Mouse (Mus musculus) brain, adult 2 months (tissue): ENCODE data around the gene Rad54l2.

Experiments used
- DNase-seq: peaks from one replicate; pipeline ENCODE4 v3.0.0; 2011; ENCODE audit warnings: low read depth, low spot score

Gene Rad54l2

DNA sequence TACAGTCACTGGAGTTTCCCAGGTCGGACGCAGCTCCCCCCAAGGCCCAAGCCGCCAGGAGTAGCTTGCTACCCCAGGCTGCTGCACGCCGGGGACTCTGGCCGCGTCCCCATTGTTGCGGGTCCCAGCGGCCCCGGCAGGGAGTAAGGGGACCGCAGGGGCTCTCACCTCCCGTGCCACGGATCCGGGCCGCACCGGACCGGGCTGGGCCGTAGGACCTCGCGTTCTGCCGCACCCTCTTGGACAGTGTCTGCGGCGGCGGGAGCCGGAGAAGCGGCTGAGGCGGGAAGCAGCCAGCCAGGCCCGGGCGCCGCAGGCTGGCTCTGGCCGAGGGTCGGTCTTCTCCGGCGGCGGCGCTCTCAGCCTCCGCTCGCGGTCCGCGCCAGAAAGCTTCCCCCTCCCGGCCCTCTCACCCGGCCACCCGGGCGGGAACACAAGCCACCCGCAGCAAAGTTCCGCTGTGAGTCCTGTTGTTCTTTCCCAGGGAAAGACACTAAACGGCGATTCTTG, at the start of gene Rad54l2:
Gene Rad54l2 (minus strand): TSS at position 383 of the 510 bp plus-strand sequence.
- peak; percentile 94 for DNase-seq

GRCm38 (mm10) chr9:106822381-106823104, 33.5 kb upstream of the Rad54l2 start:
- DNase-seq = peak; percentile 82

DNA sequence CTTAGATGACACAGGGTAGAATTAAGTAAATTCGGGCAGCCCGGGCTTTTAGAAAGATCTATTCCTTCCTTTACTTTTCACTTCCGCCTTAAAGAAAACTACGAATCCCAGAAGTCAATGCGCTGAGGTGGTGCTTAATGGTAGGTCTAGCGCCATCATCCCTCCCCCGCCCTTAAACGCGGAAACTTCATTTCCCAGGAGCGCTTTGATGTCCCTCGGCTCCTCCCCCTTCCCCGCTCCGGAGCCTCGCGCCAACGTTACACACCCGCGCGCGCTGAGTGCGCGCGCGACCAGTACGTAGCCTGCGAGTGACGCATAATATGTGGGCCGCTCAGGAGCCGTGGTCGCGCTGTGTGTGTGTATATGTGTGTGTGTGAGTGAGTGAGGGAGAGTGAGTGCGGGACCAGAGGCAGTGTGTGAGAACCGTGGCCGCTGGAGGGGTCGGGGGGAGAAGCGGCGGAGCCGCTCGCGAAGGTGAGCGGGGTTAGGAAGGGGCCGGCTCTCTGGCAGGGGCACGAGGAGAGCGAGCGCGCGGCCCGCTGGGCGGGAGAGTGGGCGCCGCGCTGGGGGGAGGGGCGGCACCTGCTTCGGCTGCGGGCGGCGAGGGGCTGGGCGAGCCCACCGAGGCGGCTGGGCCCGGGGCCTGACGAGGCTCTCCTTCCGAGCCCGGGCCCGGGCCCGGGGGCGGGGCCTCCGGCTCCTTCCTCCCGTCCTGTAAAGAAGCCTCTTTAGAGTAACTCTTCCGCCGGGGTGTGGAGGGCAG, 32.8 kb upstream of the Rad54l2 start, which contains the start of gene Dcaf1:
Gene Dcaf1 (plus strand): TSS at position 257 of the 763 bp plus-strand sequence.
- peak; percentile 100 for DNase-seq

DNA sequence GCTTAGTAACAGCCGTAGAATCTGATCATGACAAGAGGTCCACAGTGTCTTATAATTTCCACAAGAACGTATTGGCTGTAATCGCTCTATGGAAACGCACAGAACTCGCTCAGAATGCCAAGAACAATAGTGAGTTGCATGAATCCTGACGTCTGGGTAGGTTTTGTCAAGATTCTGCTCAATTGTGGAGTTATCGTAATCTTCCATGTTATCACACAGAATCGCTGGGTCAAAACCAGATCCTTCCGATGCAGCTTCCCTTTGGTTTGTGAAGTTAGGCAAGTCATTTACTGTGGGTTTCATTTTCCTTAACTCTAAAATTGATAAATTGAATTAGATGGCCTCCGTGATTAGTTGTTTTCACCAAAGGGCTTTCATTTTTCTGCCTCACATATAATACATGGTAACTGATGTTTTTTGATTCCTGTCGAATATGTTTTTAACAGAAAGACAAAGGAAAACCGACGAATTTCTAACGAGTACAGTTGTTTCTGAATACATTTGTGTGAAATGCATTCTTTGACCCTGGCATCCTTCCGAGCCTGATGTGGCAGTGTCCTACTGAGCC, 32.1 kb upstream of the Rad54l2 start:
- peak; percentile 5 for DNase-seq

DNA sequence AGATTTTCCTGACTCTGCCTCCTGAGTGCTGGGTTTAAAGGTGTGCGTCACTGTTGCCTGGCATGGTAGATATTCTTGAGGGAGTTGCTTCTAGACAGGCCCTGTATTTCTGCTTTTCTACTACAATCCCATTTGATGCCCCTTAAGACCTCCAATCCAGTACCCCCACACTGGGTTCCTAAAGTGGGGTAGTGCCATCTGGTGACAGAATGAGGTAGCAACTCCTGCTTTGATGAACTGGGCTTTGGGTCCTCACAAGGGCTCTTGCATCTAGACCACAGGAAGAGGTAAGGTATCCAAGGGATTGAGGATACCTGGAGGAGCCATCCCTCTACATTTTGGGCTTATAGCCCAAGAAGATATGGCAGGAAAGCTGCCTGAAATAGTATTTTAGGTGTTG, 30.2 kb upstream of the Rad54l2 start:
- peak; percentile 33 for DNase-seq

GRCm38 (mm10) chr9:106818191-106818590, 29.2 kb upstream of the Rad54l2 start:
- DNase-seq = no peak

- DNase-seq = no peak
Measured at GRCm38 (mm10) chr9:106806503-106806902, 17.5 kb upstream of the Rad54l2 start.

DNA sequence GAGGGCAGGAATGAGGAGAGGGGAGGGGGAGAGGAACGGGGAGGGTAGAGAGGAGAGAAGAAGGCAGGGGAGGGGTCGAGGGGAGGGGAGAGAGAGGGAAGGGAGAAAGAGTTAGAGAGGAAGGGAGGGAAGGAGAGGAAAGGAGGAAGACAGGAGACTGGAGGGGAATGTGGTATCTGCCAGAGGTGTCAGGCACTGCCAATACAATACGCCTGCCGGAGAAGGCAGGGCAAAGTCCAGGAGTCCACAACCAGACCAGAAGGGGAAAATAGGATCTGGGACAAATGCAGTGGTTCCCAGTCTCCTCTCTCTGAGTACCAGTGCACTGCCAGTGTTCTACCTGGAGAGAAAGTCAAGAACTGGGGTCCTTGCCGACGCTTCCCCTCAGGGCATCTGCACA, 1.8 kb upstream of the Rad54l2 start:
- DNase-seq = no peak

GRCm38 (mm10) chr9:106789363-106789762, 369 bp upstream of the Rad54l2 start:
- no peak for DNase-seq

- DNase-seq = peak; percentile 44
Measured at GRCm38 (mm10) chr9:106787979-106788811, 799 bp downstream of the Rad54l2 start.

GRCm38 (mm10) chr9:106785206-106785605, 3.8 kb downstream of the Rad54l2 start:
- no peak for DNase-seq

- no peak for DNase-seq
Measured at GRCm38 (mm10) chr9:106783554-106783953, 5.4 kb downstream of the Rad54l2 start.

DNA sequence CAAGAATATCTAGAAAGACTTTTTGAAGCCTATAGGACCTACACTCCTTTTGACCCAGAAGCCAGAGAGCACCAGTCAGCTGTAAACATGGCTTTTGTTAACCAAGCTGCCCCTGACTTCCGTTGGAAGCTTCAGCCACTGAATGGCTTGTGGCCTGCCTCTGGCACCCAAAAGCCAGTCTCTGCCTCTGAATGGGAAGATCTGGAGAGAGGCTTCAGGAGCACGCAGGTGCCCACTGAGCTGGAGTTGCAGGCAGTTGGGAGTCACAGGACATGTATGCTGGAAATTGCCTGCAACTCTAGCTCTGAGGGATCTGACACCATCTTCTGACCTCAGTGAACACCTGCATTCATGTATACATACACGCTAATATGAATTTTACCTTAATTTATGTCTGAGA, 8.9 kb downstream of the Rad54l2 start:
- DNase-seq = no peak

DNA sequence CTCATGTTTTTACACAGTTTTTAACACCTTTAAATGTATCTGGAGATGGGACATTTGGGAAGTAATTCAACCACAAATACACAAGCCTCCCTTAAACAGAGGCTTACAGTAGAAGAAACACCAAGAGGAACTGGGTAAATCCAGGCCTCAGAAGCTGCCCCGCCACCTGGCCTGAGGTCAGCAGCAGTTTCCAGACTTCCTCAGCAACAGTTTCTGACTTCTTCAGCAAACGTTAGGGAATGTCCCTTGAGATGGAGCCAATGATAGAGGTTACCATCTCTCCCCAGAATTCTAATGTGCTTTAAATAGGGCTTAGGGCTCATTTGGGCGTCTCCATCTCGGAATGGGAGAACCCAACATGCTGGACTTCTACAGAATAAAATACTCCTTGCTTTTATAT, 10.7 kb downstream of the Rad54l2 start:
- DNase-seq = no peak

DNA sequence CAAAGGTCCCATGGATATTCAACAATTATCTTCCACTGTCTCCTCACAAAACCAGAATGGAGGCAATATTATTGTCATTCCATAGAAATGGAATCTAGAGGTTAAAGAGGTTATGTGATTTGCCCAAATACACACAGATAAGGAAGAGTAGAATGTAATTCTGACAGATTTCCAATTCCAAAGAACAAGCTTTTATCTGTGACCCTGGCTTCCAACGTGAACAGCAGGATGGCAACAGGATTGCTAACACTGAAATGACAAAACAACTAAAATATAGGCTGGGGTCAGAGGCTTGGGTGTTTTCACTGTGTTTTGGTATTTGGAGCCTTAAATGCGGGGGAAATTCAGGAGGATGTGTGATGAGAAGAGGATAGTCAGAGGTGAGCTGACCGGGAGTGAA, 11.6 kb downstream of the Rad54l2 start:
- DNase-seq = no peak

DNA sequence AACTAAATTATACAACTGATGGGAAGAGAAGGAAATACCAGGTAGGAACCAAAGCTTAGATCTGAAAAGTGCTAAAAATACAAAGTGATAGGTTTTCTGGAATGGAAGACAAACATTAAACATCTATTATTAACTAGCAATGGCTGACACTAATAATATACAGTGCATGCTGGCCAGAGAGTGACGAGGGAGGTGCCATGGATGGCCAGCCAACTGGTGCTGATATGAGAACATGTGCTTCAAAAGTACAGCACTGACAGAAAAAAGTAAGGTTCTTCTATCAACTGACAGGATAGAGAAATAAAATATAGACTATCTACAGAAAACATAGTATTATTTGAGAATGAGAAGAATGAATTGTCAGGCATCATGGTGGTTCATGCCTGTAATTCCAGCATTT, 12.9 kb downstream of the Rad54l2 start:
- no peak for DNase-seq

DNA sequence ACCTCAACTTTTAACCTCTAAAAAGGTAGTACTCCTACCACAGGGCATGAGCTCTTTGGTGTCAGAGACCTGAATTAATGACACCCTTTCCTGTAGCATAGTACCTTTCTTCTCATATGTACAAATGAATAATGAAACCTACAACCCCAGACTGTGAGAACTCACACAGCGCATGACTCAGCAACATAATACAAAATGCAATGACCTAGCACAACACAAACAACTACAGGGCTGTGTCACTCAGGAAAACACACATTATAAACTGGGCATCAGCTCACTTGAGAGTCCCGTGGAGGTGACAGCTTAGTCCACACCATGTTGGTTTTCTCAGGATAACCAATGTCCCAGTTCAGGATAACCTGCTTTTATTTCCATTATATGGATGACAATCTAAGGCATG, 17.2 kb downstream of the Rad54l2 start:
- no peak for DNase-seq

GRCm38 (mm10) chr9:106770216-106770615, 18.8 kb downstream of the Rad54l2 start:
- no peak for DNase-seq

DNA sequence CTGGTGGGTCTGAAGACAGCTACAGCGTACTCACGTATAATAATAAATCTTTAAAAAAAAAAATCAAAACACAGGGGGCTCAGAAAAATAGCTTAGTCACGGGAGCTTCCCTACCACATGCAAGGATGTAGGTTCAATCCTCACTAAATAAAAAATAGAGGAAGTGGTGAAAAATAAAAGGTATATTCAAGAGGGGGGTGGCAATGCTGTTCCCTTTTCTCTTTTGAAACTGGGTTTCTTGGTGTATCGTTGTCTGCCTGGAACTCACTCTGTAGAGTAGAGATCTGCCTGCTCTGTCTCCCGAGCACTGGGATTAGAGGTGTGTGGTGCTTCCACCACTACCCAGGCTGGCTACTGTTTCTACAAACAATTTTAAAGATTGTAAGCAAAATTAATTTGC, 19.2 kb downstream of the Rad54l2 start:
- no peak for DNase-seq

GRCm38 (mm10) chr9:106756421-106756820, 32.6 kb downstream of the Rad54l2 start:
- no peak for DNase-seq

- DNase-seq = no peak
Measured at GRCm38 (mm10) chr9:106755776-106756175, 33.2 kb downstream of the Rad54l2 start.

DNA sequence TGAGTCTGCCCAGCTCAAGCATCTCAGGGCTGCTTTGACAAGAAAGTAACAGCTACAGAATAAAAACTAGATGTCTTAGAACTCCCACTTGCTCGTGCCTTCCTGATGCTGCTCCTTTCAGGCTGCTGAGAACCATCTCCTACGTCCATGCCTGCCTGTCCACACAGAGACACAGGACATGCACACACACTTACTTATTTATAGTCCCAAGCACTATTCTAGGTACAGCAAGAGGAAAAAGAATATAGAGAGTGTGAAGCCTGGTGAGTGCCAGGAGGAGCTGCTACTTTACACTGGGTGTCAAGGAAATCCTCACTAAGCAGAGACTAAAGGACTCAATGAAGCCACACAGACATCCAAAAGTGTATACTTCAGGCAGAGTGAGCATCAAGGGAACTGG, 34.7 kb downstream of the Rad54l2 start:
- DNase-seq = peak; percentile 74
